Mouse (Mus musculus) lung, embryonic 16.5 days (tissue): ENCODE measurements around the gene Wdr18. TPM values are rescaled to one million over a fixed set of nuclear protein-coding genes. Genes with fewer than 3 reads are reported as not detected.

Experiments
- ATAC-seq: fragments of 200-750 bp; cut with Nextera tagmentation; 2 replicates; pipeline ENCODE4 v1.8.0; 2017; ENCODE audit warnings: low read depth, mild to moderate bottlenecking, moderate library complexity
- H3K27ac ChIP-seq: fragments of 300-500 bp; sonication (generic); 2 replicates; pipeline ENCODE4 v1.5.1; 2014; ENCODE audit warnings: mild to moderate bottlenecking, control low read depth, low read length
- H3K27me3 ChIP-seq: fragments of 300-500 bp; sonication (generic); 2 replicates; pipeline ENCODE4 v1.6.1; 2014; ENCODE audit warnings: low read depth, low read length, mixed read lengths; ENCODE audit not compliant: control insufficient read depth, insufficient read depth
- H3K36me3 ChIP-seq: fragments of 300-500 bp; sonication (generic); 2 replicates; pipeline ENCODE4 v1.6.1; 2014; ENCODE audit warnings: low read length; ENCODE audit not compliant: control insufficient read depth, insufficient read depth
- H3K4me1 ChIP-seq: fragments of 300-500 bp; sonication (generic); replicated peaks from 2 replicates; pipeline ENCODE4 v1.6.1; 2014; ENCODE audit warnings: low read length, mixed read lengths; ENCODE audit not compliant: control insufficient read depth, insufficient read depth
- H3K4me2 ChIP-seq: fragments of 300-500 bp; sonication (generic); 2 replicates; pipeline ENCODE4 v1.6.1; 2014; ENCODE audit warnings: low read depth, low read length, control low read depth
- H3K4me3 ChIP-seq: fragments of 300-500 bp; sonication (generic); 2 replicates; pipeline ENCODE4 v1.5.1; 2014; ENCODE audit warnings: mild to moderate bottlenecking, low read length, control low read depth
- H3K9ac ChIP-seq: fragments of 300-500 bp; sonication (generic); 2 replicates; pipeline ENCODE4 v1.6.1; 2014; ENCODE audit warnings: low read length, control low read depth
- H3K9me3 ChIP-seq: fragments of 300-500 bp; sonication (generic); 2 replicates; pipeline ENCODE4 v1.6.1; 2016; ENCODE audit warnings: low read length; ENCODE audit not compliant: control insufficient read depth
- WGBS: fragments of 180-500 bp; shearing (Covaris S2); extraction: QIAGEN DNeasy Blood & Tissue Kit; methylation state at CpG from one replicate; pipeline ENCODE4 v1.1.7; 2014; 5-methylcytosine and 5-hydroxymethylcytosine counted together
- polyA plus RNA-seq: library from polyadenylated mRNA; unstranded; fragments of >200 nt; fragmentation: Nextera tagmentation; extraction: Ambion mirVana; gene quantifications from 2 replicates; pipeline ENCODE4 v1.2.1, GENCODE M21; 2015

Gene Wdr18
- polyA plus RNA-seq, 1 experiment from 2014 or later = 83.0 TPM

DNA sequence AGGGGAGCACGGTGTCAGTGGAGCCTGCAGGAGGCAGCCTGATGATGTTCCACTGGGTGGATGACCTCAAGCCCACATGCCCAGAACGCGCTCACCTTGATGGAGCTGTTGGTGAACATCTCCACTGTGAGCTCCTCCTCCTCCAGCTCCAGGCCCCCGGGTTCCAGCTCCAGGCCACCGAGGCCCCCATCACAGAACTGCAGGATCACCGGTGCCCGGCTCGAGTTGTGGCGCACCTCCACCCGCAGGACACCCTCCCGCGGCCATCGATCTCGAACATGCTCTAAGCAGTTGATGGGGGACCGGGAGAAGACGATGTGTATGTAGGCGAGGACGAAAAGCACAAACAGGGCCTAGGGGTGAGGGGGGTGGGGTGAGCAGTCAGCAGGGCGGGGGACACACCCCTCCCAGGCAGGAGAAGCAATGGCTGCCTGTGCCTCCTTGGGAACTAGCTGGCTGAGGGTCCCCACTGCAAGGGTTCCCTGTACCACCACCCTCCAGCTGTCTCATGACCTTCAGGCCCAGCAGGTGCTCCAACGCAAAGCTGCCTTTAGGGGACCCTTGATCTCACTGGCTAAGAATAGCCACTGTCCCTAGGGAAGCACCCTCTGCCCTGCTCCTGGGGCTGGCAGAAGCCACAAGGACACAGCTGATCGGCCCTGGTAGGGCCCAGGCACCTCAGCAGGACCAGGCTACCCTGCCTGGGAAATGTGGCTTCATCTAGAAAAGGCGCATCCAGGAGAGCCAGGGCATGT, 19.6 kb downstream of the Wdr18 start:
- H3K9ac ChIP-seq = no peak overlapping the region
- 91% methylated on average over 22 of the region's 22 CpGs for WGBS
- peaks cover 2% of the 10 kb centered on the region; the same call in 1 of the 2 replicates for H3K9me3 ChIP-seq
- no peak overlapping the region for H3K4me3 ChIP-seq
- no peaks in the 10 kb centered on the region for H3K27me3 ChIP-seq
- no peak overlapping the region for H3K4me2 ChIP-seq
- peaks cover 41% of the 10 kb centered on the region for H3K36me3 ChIP-seq
- ATAC-seq = no peak
- H3K4me1 ChIP-seq = peaks cover 14% of the 10 kb centered on the region
- H3K27ac ChIP-seq = no peak overlapping the region

DNA sequence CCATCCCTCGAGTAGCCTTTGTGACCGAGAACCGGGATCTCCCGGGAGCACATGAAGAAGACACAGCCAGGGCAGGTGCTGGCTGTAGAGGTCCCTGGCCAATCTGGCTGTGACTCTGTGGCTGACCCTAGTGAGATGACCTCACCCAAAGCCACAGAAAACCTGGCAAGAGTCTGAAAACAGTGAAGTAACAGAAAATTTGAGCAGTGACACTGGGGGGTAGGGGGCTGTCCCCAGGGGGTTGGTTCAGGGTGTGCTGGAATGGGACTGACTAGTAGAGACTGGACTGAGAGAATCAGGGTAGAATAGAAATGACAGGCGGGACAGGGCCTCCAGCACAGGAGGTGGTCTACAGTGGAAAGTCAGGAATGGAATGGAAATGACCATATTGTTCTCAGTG, 23.3 kb downstream of the Wdr18 start:
- Histone ChIP-seq H3K27me3 (no peaks in the 10 kb centered on the region), H3K4me1 (peaks cover 38% of the 10 kb centered on the region), H3K4me3 (peak overlapping the region; percentile 80), H3K36me3 (peaks cover 12% of the 10 kb centered on the region), H3K4me2 (peak overlapping the region; percentile 95), H3K9ac (peak overlapping the region; percentile 96), H3K27ac (peak overlapping the region; percentile 32; the same call in 1 of the 2 replicates), H3K9me3 (no peaks in the 10 kb centered on the region)
- ATAC-seq = no peak
- 66% methylated on average over 5 of the region's 5 CpGs for whole genome bisulfite sequencing

DNA sequence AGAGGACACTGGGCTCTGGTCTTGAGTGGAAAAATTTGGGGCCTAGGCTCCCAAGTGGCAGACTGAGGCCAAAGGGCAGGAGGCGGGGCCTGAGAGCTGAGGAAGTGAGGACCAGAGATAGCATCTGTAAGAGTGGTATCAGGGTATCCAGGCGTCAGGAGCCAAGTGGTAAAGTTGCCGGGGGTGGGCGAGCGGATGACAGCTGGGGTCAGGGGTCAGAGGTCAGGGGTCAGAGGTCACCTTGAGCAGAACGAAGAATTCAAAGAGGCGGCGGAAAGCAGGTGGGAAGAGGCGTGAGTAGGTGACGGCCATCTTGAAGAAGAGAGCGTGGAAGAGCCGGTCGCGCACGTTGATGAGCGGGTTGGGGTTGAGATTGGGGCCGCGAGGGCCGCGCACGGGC, 23.7 kb downstream of the Wdr18 start:
- Histone ChIP-seq H3K4me3 (peak overlapping the region; percentile 80), H3K27ac (peak overlapping the region; percentile 98), H3K36me3 (peaks cover 7% of the 10 kb centered on the region), H3K27me3 (no peaks in the 10 kb centered on the region), H3K9ac (peak overlapping the region; percentile 96), H3K9me3 (no peaks in the 10 kb centered on the region), H3K4me2 (peak overlapping the region; percentile 95), H3K4me1 (peaks cover 38% of the 10 kb centered on the region)
- no peak for ATAC-seq
- 0% methylated on average over 20 of the region's 21 CpGs for WGBS

DNA sequence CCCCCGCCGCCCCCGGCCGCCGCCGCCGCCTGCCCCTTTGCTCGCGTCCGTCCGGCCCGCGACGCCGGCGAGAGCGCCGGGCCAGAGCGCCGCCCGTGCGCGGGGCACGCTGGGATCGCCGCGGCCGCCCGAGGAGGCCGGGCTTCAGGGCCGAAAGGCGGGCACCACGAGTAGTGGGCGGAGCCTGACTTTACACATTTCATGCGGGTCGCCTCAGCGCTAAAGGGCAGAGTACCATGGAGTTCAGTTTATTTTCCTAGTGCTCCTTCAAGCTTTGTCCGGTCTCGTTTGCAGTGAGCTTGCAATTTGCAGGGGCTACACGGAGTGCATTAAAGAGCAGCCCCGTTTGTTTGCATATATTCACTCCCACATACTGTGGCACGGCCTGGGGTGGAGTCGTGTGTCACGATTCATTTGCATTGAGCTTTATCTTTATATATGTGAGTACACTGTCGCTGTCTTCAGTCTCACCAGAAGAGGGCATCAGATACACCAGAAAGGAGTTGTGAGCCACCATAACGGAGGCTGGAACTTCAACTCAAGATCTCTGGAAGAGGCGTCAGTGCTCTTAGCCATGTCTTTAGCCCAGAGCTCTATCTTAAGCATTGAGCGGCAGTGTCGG, 24.4 kb downstream of the Wdr18 start, which contains the start of gene Tmem259:
Gene Tmem259 (minus strand): TSS at position 136 of the 622 bp plus-strand sequence.
- H3K4me3 ChIP-seq = peak within 1 kb of the TSS; percentile 80
- WGBS = under 1% methylated on average over 45 of the region's 49 CpGs
- ATAC-seq = peak; percentile 65
- no peaks in the 10 kb centered on the region for H3K9me3 ChIP-seq
- H3K9ac ChIP-seq = peak within 1 kb of the TSS; percentile 96
- H3K27me3 ChIP-seq = no peaks in the 10 kb centered on the region
- peak within 1 kb of the TSS; percentile 95 for H3K4me2 ChIP-seq
- H3K36me3 ChIP-seq = 0 out of 2 replicates have a peak, but pooled peaks cover 2% of the 10 kb centered on the region
- peaks cover 40% of the 10 kb centered on the region for H3K4me1 ChIP-seq
- peak within 1 kb of the TSS; percentile 98 for H3K27ac ChIP-seq

DNA sequence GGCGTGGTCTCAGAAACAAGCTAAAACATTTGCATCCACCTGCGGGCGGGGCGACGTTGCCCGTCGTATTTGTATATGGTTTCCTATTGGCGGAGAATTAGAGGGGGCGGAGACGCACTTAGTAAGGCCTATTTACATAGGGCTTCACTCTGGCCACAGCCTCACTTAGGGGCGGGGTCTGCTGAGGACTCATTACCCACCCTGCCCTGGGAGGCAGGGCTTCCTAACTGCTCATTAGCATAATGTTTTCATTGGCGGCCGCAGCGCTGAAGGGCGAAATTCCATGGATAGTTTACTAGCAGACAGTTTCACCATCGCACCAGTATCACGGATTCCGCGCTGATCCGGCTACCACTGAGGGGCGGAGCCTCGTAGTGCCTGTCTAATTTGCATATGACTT, 24.9 kb downstream of the Wdr18 start:
- Histone ChIP-seq H3K36me3 (0 out of 2 replicates have a peak, but pooled peaks cover 2% of the 10 kb centered on the region), H3K4me3 (peak overlapping the region; percentile 80), H3K9me3 (no peaks in the 10 kb centered on the region), H3K4me1 (peaks cover 46% of the 10 kb centered on the region), H3K27ac (peak overlapping the region; percentile 98), H3K4me2 (peak overlapping the region; percentile 95), H3K9ac (peak overlapping the region; percentile 96), H3K27me3 (no peaks in the 10 kb centered on the region)
- peak; percentile 91 for ATAC-seq
- 0% methylated on average over 22 of the region's 22 CpGs for WGBS

DNA sequence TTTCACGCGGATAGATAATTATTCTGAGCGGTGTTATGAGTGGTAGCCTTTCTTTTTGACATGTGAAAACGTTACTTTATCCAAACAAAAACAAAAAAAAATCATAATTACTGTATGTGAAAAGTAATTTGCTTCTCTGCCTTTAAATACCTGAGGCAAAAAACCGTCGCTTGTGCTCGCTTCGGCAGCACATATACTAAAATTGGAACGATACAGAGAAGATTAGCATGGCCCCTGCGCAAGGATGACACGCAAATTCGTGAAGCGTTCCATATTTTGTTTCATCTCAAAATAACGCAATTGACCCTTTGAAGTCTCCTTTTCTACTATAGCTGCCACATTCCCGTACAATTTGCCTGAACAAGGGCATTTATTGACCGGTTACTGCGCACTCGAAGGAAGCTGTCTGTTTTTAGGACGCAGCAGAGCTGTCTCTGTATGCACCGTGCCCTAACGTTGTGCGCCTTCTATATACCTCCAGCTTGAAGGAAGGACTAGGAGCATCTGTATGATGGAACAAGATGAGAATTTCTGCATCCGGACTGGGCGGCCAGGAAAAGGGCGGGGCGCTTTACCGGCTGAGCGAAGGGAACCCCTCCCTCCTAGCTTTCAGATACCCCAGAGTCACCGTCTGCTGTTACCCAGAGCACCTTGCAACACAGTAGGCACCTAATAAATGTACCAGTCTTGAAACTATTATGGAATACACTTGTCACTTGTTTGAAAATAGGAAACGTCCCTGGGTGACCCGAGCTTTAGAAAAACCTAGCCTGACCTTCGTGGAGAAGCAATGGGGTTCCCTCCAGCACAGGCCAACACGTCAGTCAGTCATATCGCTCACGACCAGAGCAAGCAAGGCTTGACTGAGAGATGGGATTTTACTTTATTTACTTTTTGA, 25.6 kb downstream of the Wdr18 start:
- Histone ChIP-seq H3K4me2 (peak overlapping the region; percentile 95), H3K9ac (peak overlapping the region; percentile 96), H3K4me1 (peaks cover 47% of the 10 kb centered on the region), H3K36me3 (no peaks in the 10 kb centered on the region), H3K27me3 (no peaks in the 10 kb centered on the region), H3K9me3 (no peaks in the 10 kb centered on the region), H3K27ac (peak overlapping the region; percentile 98), H3K4me3 (peak overlapping the region; percentile 80)
- no peak for ATAC-seq
- 2% methylated on average over 35 of the region's 35 CpGs for WGBS

DNA sequence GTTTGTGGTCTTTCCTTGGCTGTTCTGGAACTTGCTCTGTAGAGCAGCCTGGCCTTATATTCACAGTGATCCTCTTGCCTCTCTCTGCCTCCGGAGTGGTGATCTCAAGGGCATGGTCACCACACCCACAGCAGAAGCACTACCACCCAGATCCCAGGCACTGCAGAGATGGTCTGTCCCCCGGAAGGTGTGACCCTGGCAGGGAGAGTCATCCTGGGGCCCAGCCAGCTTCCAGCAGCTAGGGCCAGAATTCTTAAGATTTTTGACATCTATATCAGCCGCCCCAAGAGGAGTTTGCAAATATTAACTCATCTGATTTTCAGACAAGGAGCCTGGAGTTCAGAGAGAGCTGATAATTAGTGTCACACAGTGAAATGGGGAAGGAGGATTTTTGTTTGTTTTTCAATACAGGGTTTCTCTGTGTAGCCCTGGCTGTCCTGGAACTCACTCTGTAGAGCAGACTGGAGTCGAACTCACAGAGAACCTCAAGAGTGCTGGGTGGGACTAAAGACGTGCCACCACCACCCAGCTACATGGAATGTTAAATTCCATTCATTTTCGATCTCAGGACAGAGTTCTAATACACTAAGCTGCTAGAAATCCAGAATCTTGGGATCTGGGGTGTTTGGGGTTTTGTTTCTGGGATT, 26.4 kb downstream of the Wdr18 start:
- 17% methylated on average over 6 of the region's 6 CpGs for WGBS
- peak overlapping the region; percentile 96 for H3K9ac ChIP-seq

DNA sequence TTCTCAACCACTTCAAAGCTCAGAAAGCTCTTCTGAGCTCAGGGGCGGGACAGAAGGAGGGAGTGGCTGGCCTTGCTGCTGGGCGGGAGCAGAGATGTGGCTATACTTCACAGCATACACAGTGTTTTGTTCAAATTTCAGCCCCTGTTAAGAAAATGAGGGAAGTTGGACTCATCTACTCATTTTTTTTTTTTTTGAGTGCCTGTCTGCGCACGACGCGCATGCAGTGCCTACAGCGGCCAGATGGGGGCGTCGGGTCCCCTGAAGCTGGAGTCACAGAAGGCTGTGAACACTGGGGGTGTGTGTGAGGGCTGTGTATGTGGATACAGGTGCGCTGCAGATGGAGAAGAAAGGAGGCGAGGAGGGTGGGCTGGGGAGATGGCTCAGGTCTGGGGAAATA, 27.0 kb downstream of the Wdr18 start:
- 2% methylated on average over 11 of the region's 11 CpGs for WGBS
- Histone ChIP-seq H3K36me3 (peaks cover 13% of the 10 kb centered on the region), H3K27ac (peak overlapping the region; percentile 98), H3K4me1 (peaks cover 55% of the 10 kb centered on the region), H3K27me3 (no peaks in the 10 kb centered on the region), H3K4me3 (peak overlapping the region; percentile 10; the same call in 1 of the 2 replicates), H3K4me2 (peak overlapping the region; percentile 95), H3K9me3 (peaks cover 4% of the 10 kb centered on the region), H3K9ac (peak overlapping the region; percentile 38)
- ATAC-seq = peak; percentile 11; the same call in 1 of the 2 replicates

More for the DNA sequence above, 26.4 kb downstream of the Wdr18 start:
- Histone ChIP-seq H3K36me3 (peaks cover 7% of the 10 kb centered on the region), H3K4me1 (peaks cover 55% of the 10 kb centered on the region), H3K4me3 (peak overlapping the region; percentile 80), H3K27me3 (no peaks in the 10 kb centered on the region), H3K27ac (peak overlapping the region; percentile 98), H3K9me3 (no peaks in the 10 kb centered on the region; the same call in none of the 2 replicates), H3K4me2 (peak overlapping the region; percentile 95)
- ATAC-seq = no peak
